Mouse (Mus musculus): Measurements from ENCODE around the gene Atp6v1g1. TPM values are rescaled to one million over a fixed set of nuclear protein-coding genes. Genes with fewer than 3 reads are reported as not detected.

Atp6v1g1 gene
- polyA plus RNA-seq, 1 experiment from 2014 or later: 229 TPM

- H3K4me3 ChIP-seq: no peak overlapping the region
- H3K4me2 ChIP-seq: peak overlapping the region; percentile 93; the same call in 1 of the 2 replicates
- H3K9ac ChIP-seq: peak overlapping the region; percentile 22; the same call in 1 of the 2 replicates
- 0 out of 2 replicates have a peak, but pooled peaks cover 1% of the 10 kb centered on the region for H3K36me3 ChIP-seq
- no peaks in the 10 kb centered on the region for H3K27me3 ChIP-seq
- H3K9me3 ChIP-seq (replicated peaks): no peaks in the 10 kb centered on the region
- peaks cover 45% of the 10 kb centered on the region for H3K4me1 ChIP-seq (replicated peaks)
- WGBS: 56% methylated on average over 8 of the region's 8 CpGs
- no peak for ATAC-seq (replicated peaks; ENCODE audit: insufficient number of reproducible peaks, insufficient read depth, low FRiP score, low read depth)
- H3K27ac ChIP-seq: no peak overlapping the region
Observed at GRCm38 (mm10) chr4:63560079-63560478, 15.5 kb downstream of the Atp6v1g1 start.

DNA sequence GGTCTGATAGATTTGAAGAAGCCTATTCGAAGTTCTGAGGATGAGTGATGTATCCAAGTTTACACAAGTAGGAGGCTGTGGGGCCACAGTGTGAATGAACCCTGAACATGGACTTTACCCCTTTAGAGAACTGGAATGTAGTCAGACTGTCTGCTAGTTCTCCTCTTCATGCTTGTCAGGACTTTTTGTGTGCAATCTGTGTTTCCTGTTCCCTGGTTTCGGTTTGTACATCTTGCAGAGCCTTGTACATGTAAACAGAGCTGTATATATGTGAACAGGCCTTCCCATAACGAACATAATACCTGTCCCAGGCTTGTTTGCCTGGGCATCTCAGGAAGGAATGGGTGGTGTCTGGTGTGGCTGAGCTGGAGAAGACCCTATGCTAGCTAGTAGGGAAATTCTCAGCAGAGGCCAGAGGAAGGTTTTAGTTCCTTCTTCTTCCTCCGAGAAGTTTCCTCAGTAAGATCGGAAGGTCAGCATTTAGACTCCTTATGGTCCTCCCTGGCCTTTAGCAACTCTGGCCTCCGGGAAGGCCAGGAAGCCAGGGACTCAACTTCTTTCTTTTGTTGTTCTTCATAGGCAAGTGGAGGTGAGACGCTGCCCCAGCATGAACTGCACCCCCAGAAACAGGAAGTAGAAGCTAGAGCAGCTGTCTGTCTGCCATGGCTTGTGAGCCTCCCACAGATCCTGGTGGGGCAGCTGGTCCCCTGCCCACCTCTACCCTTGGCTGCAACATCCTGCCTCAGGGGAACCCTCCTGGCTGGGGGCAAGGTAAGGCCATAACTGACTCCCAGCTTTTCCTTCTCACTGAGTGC lies 17.5 kb downstream of the Atp6v1g1 start:
- Histone ChIP-seq H3K9ac (no peak overlapping the region), H3K36me3 (no peaks in the 10 kb centered on the region), H3K27me3 (no peaks in the 10 kb centered on the region), H3K4me1 (replicated peaks) (peaks cover 36% of the 10 kb centered on the region), H3K4me3 (no peak overlapping the region), H3K4me2 (no peak overlapping the region), H3K27ac (no peak overlapping the region), H3K9me3 (replicated peaks) (no peaks in the 10 kb centered on the region)
- no peak for ATAC-seq (replicated peaks; ENCODE audit: insufficient number of reproducible peaks, insufficient read depth, low FRiP score, low read depth)
- 66% methylated on average over 7 of the region's 7 CpGs for WGBS

- Histone ChIP-seq H3K4me3 (no peak overlapping the region), H3K4me2 (no peak overlapping the region), H3K27me3 (no peaks in the 10 kb centered on the region), H3K9ac (no peak overlapping the region), H3K9me3 (replicated peaks) (no peaks in the 10 kb centered on the region), H3K4me1 (replicated peaks) (peaks cover 31% of the 10 kb centered on the region), H3K27ac (no peak overlapping the region), H3K36me3 (no peaks in the 10 kb centered on the region)
- WGBS: 83% methylated on average over 4 of the region's 4 CpGs
- ATAC-seq (replicated peaks; ENCODE audit: insufficient number of reproducible peaks, insufficient read depth, low FRiP score, low read depth): no peak
Observed at GRCm38 (mm10) chr4:63562742-63563141, 18.2 kb downstream of the Atp6v1g1 start.

DNA sequence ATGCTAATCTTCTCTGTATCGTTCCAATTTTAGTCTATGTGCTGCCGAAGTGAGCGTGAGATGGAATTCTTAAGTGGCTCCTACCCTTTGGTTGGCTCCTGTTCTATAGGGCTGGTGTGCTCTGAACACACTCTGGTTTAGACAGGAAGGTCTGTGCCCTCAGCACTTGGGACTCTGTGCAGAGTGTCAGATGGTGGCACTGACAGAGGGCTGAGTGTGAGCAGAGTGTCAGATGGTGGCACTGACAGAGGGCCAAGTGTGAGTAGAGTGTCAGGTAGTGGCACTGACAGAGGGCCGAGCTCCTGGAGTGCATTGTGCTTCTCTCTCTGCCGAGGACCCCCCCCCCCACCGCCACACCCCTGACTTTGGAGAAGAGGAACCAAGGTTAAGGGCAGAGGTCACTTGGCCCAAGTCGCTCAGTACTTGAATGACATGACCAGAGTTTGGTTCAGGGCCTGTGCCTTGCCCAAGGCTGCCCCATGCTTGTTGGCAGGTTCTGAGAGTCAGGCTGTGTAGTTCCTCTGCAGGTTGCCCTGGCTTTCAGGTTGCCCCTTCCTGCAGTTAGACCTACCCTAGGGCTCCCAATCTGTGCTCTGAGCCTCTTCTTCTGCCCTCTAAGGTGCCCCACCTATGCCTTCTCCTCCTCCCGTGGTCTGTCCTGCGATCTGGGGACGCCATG lies 23.3 kb downstream of the Atp6v1g1 start:
- no peaks in the 10 kb centered on the region for H3K36me3 ChIP-seq
- H3K27ac ChIP-seq: no peak overlapping the region
- H3K4me3 ChIP-seq: no peak overlapping the region
- peak; percentile 65 for ATAC-seq (replicated peaks; ENCODE audit: insufficient number of reproducible peaks, insufficient read depth, low FRiP score, low read depth)
- 0 out of 2 replicates have a peak, but pooled peaks cover 2% of the 10 kb centered on the region for H3K4me1 ChIP-seq (replicated peaks)
- no peaks in the 10 kb centered on the region for H3K9me3 ChIP-seq (replicated peaks)
- H3K27me3 ChIP-seq: no peaks in the 10 kb centered on the region
- WGBS: 59% methylated on average over 10 of the region's 10 CpGs
- H3K4me2 ChIP-seq: no peak overlapping the region
- no peak overlapping the region for H3K9ac ChIP-seq

GRCm38 (mm10) chr4:63569322-63569721 lies 24.8 kb downstream of the Atp6v1g1 start:
- no peak overlapping the region for H3K27ac ChIP-seq
- no peak for ATAC-seq (replicated peaks; ENCODE audit: insufficient number of reproducible peaks, insufficient read depth, low FRiP score, low read depth)
- WGBS: 76% methylated on average over 8 of the region's 8 CpGs

GRCm38 (mm10) chr4:63570208-63570781 lies 25.7 kb downstream of the Atp6v1g1 start:
- Histone ChIP-seq H3K9me3 (replicated peaks) (no peaks in the 10 kb centered on the region), H3K4me2 (no peak overlapping the region), H3K27ac (no peak overlapping the region), H3K9ac (no peak overlapping the region), H3K4me3 (no peak overlapping the region), H3K4me1 (replicated peaks) (0 out of 2 replicates have a peak, but pooled peaks cover 2% of the 10 kb centered on the region), H3K27me3 (no peaks in the 10 kb centered on the region), H3K36me3 (no peaks in the 10 kb centered on the region)
- WGBS: 48% methylated on average over 7 of the region's 7 CpGs
- no peak for ATAC-seq (replicated peaks; ENCODE audit: insufficient number of reproducible peaks, insufficient read depth, low FRiP score, low read depth)

More at GRCm38 (mm10) chr4:63569322-63569721, 24.8 kb downstream of the Atp6v1g1 start:
- no peak overlapping the region for H3K4me3 ChIP-seq
- H3K36me3 ChIP-seq: no peaks in the 10 kb centered on the region
- H3K9ac ChIP-seq: no peak overlapping the region
- no peaks in the 10 kb centered on the region for H3K9me3 ChIP-seq (replicated peaks)
- H3K4me2 ChIP-seq: no peak overlapping the region
- H3K4me1 ChIP-seq (replicated peaks): 0 out of 2 replicates have a peak, but pooled peaks cover 2% of the 10 kb centered on the region
- H3K27me3 ChIP-seq: no peaks in the 10 kb centered on the region

- WGBS: 90% methylated on average over 5 of the region's 5 CpGs
- no peak for ATAC-seq (replicated peaks; ENCODE audit: insufficient number of reproducible peaks, insufficient read depth, low FRiP score, low read depth)
Observed at GRCm38 (mm10) chr4:63572621-63573020, 28.0 kb downstream of the Atp6v1g1 start.

GRCm38 (mm10) chr4:63579649-63580048 lies 35.1 kb downstream of the Atp6v1g1 start:
- 84% methylated on average over 14 of the region's 14 CpGs for WGBS
- ATAC-seq (replicated peaks; ENCODE audit: insufficient number of reproducible peaks, insufficient read depth, low FRiP score, low read depth): no peak

More at GRCm38 (mm10) chr4:63572621-63573020, 28.0 kb downstream of the Atp6v1g1 start:
- Histone ChIP-seq H3K27ac (no peak overlapping the region), H3K4me2 (no peak overlapping the region), H3K4me1 (replicated peaks) (0 out of 2 replicates have a peak, but pooled peaks cover 2% of the 10 kb centered on the region), H3K9me3 (replicated peaks) (0 out of 2 replicates have a peak, but pooled peaks cover 3% of the 10 kb centered on the region), H3K9ac (no peak overlapping the region), H3K4me3 (no peak overlapping the region), H3K27me3 (no peaks in the 10 kb centered on the region), H3K36me3 (peaks cover 3% of the 10 kb centered on the region; the same call in 1 of the 2 replicates)

DNA sequence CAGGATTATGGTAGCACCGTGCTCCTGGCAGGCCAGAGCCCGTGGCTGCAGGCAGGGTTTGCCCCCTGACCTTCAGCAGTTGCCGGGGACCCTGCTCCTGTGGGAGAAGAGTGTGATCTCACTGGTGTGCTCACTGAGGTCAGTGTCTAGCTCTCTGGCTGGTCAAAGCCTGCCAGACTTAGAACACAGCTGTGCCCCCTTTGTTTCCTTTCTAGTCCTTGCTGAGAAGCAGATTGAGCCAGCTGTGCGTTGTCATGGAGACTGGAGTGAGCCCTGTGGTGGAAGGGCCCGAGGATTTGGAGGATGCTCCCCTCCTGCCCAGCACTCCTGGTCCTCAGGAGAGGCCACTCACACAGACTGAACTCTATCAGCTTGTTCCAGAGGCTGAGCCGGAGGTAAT lies 35.5 kb downstream of the Atp6v1g1 start:
- 0 out of 2 replicates have a peak, but pooled peaks cover 4% of the 10 kb centered on the region for H3K9me3 ChIP-seq (replicated peaks)
- H3K4me3 ChIP-seq: no peak overlapping the region
- H3K4me1 ChIP-seq (replicated peaks): no peaks in the 10 kb centered on the region
- H3K4me2 ChIP-seq: no peak overlapping the region
- no peaks in the 10 kb centered on the region for H3K27me3 ChIP-seq
- peaks cover 6% of the 10 kb centered on the region; the same call in 1 of the 2 replicates for H3K36me3 ChIP-seq
- H3K9ac ChIP-seq: no peak overlapping the region
- no peak overlapping the region for H3K27ac ChIP-seq
- ATAC-seq (replicated peaks; ENCODE audit: insufficient number of reproducible peaks, insufficient read depth, low FRiP score, low read depth): no peak
- WGBS: 61% methylated on average over 6 of the region's 6 CpGs

More at GRCm38 (mm10) chr4:63579649-63580048, 35.1 kb downstream of the Atp6v1g1 start:
- H3K36me3 ChIP-seq: peaks cover 6% of the 10 kb centered on the region; the same call in 1 of the 2 replicates
- H3K4me1 ChIP-seq (replicated peaks): no peaks in the 10 kb centered on the region
- no peak overlapping the region for H3K4me2 ChIP-seq
- no peaks in the 10 kb centered on the region for H3K27me3 ChIP-seq
- H3K9me3 ChIP-seq (replicated peaks): 0 out of 2 replicates have a peak, but pooled peaks cover 4% of the 10 kb centered on the region
- H3K9ac ChIP-seq: no peak overlapping the region
- H3K4me3 ChIP-seq: no peak overlapping the region
- no peak overlapping the region for H3K27ac ChIP-seq

DNA sequence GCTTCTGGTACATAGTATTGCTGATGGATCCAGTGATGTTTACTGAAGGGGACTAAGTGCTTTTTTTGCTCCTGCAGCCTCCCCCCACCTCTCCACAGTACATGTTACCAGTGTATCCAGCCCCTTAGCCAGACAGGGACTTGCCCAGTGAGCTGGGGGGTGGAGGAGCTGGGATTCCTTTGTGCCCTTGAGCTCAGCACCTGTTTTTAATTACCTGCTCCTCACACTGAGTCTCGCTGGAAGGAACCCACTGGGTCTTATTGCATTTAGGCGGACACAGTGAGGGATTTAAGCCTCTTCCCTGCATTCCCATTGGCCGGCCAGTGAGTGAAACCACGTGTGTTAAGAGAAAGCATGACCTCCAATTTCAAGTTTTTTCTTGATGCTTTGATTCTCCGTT lies 38.0 kb downstream of the Atp6v1g1 start:
- H3K36me3 ChIP-seq: peaks cover 4% of the 10 kb centered on the region; the same call in 1 of the 2 replicates
- H3K4me1 ChIP-seq (replicated peaks): no peaks in the 10 kb centered on the region
- WGBS: 67% methylated on average over 5 of the region's 5 CpGs
- ATAC-seq (replicated peaks; ENCODE audit: insufficient number of reproducible peaks, insufficient read depth, low FRiP score, low read depth): no peak
- no peaks in the 10 kb centered on the region for H3K27me3 ChIP-seq
- no peak overlapping the region for H3K9ac ChIP-seq
- 0 out of 2 replicates have a peak, but pooled peaks cover 1% of the 10 kb centered on the region for H3K9me3 ChIP-seq (replicated peaks)
- no peak overlapping the region for H3K4me3 ChIP-seq
- H3K4me2 ChIP-seq: no peak overlapping the region
- H3K27ac ChIP-seq: no peak overlapping the region

- no peaks in the 10 kb centered on the region for H3K27me3 ChIP-seq
- no peaks in the 10 kb centered on the region for H3K36me3 ChIP-seq
- 90% methylated on average over 10 of the region's 10 CpGs for WGBS
- H3K9ac ChIP-seq: no peak overlapping the region
- no peak overlapping the region for H3K4me3 ChIP-seq
- no peak for ATAC-seq (replicated peaks; ENCODE audit: insufficient number of reproducible peaks, insufficient read depth, low FRiP score, low read depth)
- H3K4me1 ChIP-seq (replicated peaks): no peaks in the 10 kb centered on the region
- no peak overlapping the region for H3K4me2 ChIP-seq
- H3K27ac ChIP-seq: no peak overlapping the region
- H3K9me3 ChIP-seq (replicated peaks): no peaks in the 10 kb centered on the region
Observed at GRCm38 (mm10) chr4:63585216-63585615, 40.6 kb downstream of the Atp6v1g1 start.

Measured in heart, embryonic 15.5 days (tissue).